Mouse (Mus musculus) G1E (cell line): ENCODE measurements around the gene Mapk3. TPM values are rescaled to one million over a fixed set of nuclear protein-coding genes. Genes with fewer than 3 reads are reported as not detected.

Experiments
- ATAC-seq: 2 replicates; pipeline ENCODE4 v1.8.0; 2016; ENCODE audit warnings: mild to moderate bottlenecking; ENCODE audit not compliant: insufficient number of reproducible peaks, poor library complexity, low FRiP score, severe bottlenecking; ENCODE audit errors: extremely low read depth
- DNase-seq: peaks from one replicate; pipeline ENCODE4 v3.0.0; 2012; ENCODE audit warnings: low spot score
- H3K27me3 ChIP-seq: 2 replicates; pipeline ENCODE4 v1.6.1; 2012; ENCODE audit warnings: mild to moderate bottlenecking, low read length, inconsistent platforms; ENCODE audit not compliant: insufficient read depth
- H3K36me3 ChIP-seq: replicated peaks from 2 replicates; pipeline ENCODE3; 2012; ENCODE audit warnings: mild to moderate bottlenecking, inconsistent platforms
- H3K4me1 ChIP-seq: 2 replicates; pipeline ENCODE4 v1.6.1; 2012; ENCODE audit warnings: low read depth, low read length, inconsistent platforms, mixed read lengths; ENCODE audit not compliant: insufficient read depth
- H3K4me3 ChIP-seq: 2 replicates; pipeline ENCODE4 v1.5.1; 2012; ENCODE audit warnings: low read depth, mild to moderate bottlenecking, inconsistent platforms, low read length, moderate library complexity, mixed read lengths
- H3K9me3 ChIP-seq: replicated peaks from 2 replicates; pipeline ENCODE4 v1.6.1; 2012; ENCODE audit warnings: inconsistent platforms
- CTCF ChIP-seq: IDR thresholded peaks from 2 replicates; pipeline ENCODE4 v1.5.1; 2012; ENCODE audit warnings: low read depth, low read length, inconsistent platforms, mixed read lengths
- GATA1 ChIP-seq: IDR thresholded peaks from 2 replicates; pipeline ENCODE4 v1.6.1; 2012; ENCODE audit warnings: borderline replicate concordance, low read length, inconsistent platforms, mixed read lengths
- GATA2 ChIP-seq: IDR thresholded peaks from 2 replicates; pipeline ENCODE4 v1.6.1; 2012; ENCODE audit warnings: low read depth, low read length, inconsistent platforms, borderline replicate concordance
- POLR2AphosphoS5 ChIP-seq: IDR thresholded peaks from 2 replicates; pipeline ENCODE4 v1.6.1; 2012; ENCODE audit warnings: low read depth, low read length, inconsistent platforms; ENCODE audit not compliant: insufficient replicate concordance
- TAL1 ChIP-seq: conservative IDR thresholded peaks from 2 replicates; pipeline ENCODE4 v1.6.1; 2012; ENCODE audit warnings: low read depth, low read length, inconsistent platforms, mixed read lengths
- polyA plus RNA-seq: library from polyadenylated mRNA; stranded (reverse); fragments of >175 nt; gene quantifications from 2 replicates; pipeline ENCODE4 v1.2.3, GENCODE M21; 2012
- total RNA-seq, 2 experiments: library from RNA; stranded (forward) in 1 of 2; stranded (reverse) in 1 of 2; fragments of 200-1000 nt in 1 of 2; fragments of >200 nt in 1 of 2; fragmentation: Nextera tagmentation in 1 of 2; gene quantifications; 2 replicates each; pipeline ENCODE4 v1.2.3; 2014 to 2017

Gene Mapk3
- total and polyA plus RNA-seq, 3 experiments, result 18.2 to 91.6 (median 68.8) TPM

GRCm38 (mm10) chr7:126779983-126780970 is 20.9 kb downstream of the Mapk3 start:
- Histone ChIP-seq H3K36me3 (peaks cover 57% of the 10 kb centered on the region), H3K9me3 (no peaks in the 10 kb centered on the region), H3K27me3 (no peaks in the 10 kb centered on the region), H3K4me1 (peaks cover 73% of the 10 kb centered on the region), H3K4me3 (no peak overlapping the region; the same call in 1 of the 2 replicates)
- TF ChIP-seq TAL1 (no peak), CTCF (peak; percentile 91), GATA1 (no peak), GATA2 (no peak), POLR2AphosphoS5 (no peak)
- peak; percentile 78 for DNase-seq
- ATAC-seq, result no peak

GRCm38 (mm10) chr7:126780971-126781635 is 21.7 kb downstream of the Mapk3 start, which contains the start of gene Tbx6:
Tbx6 (plus strand) TSS chr7:126781483.
- TF ChIP-seq GATA1 (no peak), CTCF (no peak), GATA2 (no peak), POLR2AphosphoS5 (no peak; the same call in 1 of the 2 replicates), TAL1 (no peak)
- Histone ChIP-seq H3K4me1 (peaks cover 68% of the 10 kb centered on the region), H3K4me3 (no peak within 1 kb of the TSS), H3K9me3 (no peaks in the 10 kb centered on the region), H3K27me3 (no peaks in the 10 kb centered on the region), H3K36me3 (peaks cover 65% of the 10 kb centered on the region)
- DNase-seq (no peak), ATAC-seq (no peak)

- H3K27me3 ChIP-seq, result no peaks in the 10 kb centered on the region
- TF ChIP-seq GATA1, result no peak
- no peak for TF ChIP-seq GATA2
- no peak for TF ChIP-seq POLR2AphosphoS5
- TF ChIP-seq TAL1, result no peak
- TF ChIP-seq CTCF, result no peak
- H3K36me3 ChIP-seq, result peaks cover 72% of the 10 kb centered on the region
- peaks cover 63% of the 10 kb centered on the region for H3K4me1 ChIP-seq
- no peak for ATAC-seq
- DNase-seq, result no peak
- H3K4me3 ChIP-seq, result no peak overlapping the region
- H3K9me3 ChIP-seq, result no peaks in the 10 kb centered on the region
These were observed 22.4 kb downstream of the Mapk3 start for GRCm38 (mm10) chr7:126781661-126782370.

- TF ChIP-seq GATA1, result no peak
- no peak for TF ChIP-seq CTCF
- no peak for TF ChIP-seq TAL1
- TF ChIP-seq GATA2, result no peak
- TF ChIP-seq POLR2AphosphoS5, result no peak; the same call in 1 of the 2 replicates
These were observed 23.3 kb downstream of the Mapk3 start for GRCm38 (mm10) chr7:126782693-126783092.

GRCm38 (mm10) chr7:126784469-126784868 is 25.1 kb downstream of the Mapk3 start:
- Histone ChIP-seq H3K4me1 (peaks cover 60% of the 10 kb centered on the region), H3K9me3 (no peaks in the 10 kb centered on the region), H3K36me3 (peaks cover 82% of the 10 kb centered on the region), H3K4me3 (no peak overlapping the region), H3K27me3 (no peaks in the 10 kb centered on the region)
- ATAC-seq (no peak), DNase-seq (no peak)
- TF ChIP-seq GATA2 (no peak), GATA1 (no peak), CTCF (no peak), POLR2AphosphoS5 (0 out of 2 replicates have a peak, but pooled peaks have one; percentile 71)

More at GRCm38 (mm10) chr7:126782693-126783092, 23.3 kb downstream of the Mapk3 start:
- no peak for ATAC-seq
- Histone ChIP-seq H3K9me3 (no peaks in the 10 kb centered on the region), H3K4me3 (no peak overlapping the region), H3K36me3 (peaks cover 78% of the 10 kb centered on the region), H3K4me1 (peaks cover 54% of the 10 kb centered on the region), H3K27me3 (no peaks in the 10 kb centered on the region)
- DNase-seq, result no peak

- Histone ChIP-seq H3K9me3 (no peaks in the 10 kb centered on the region), H3K4me1 (peaks cover 60% of the 10 kb centered on the region), H3K4me3 (no peak overlapping the region), H3K27me3 (no peaks in the 10 kb centered on the region), H3K36me3 (peaks cover 87% of the 10 kb centered on the region)
- TF ChIP-seq GATA1 (no peak), TAL1 (no peak), CTCF (no peak)
- no peak for DNase-seq
- no peak for ATAC-seq
These were observed 25.7 kb downstream of the Mapk3 start for GRCm38 (mm10) chr7:126785056-126785455.
